Mouse (Mus musculus): ENCODE results near the gene Sem1.

- TF ChIP-seq POLR2A (IDR thresholded peaks at IDR 0.05; ENCODE audit: borderline replicate concordance, control insufficient read depth, low read depth, low read length) (no peak), CTCF (IDR thresholded peaks at IDR 0.05; ENCODE audit: control insufficient read depth, insufficient read depth, low read length) (no peak)
These were observed 3.4 kb upstream of the Sem1 start for GRCm38 (mm10) chr6:6581849-6582248.
